Mouse (Mus musculus): ENCODE data around the gene Ttc14. TPM values are rescaled to one million over a fixed set of nuclear protein-coding genes. Genes with fewer than 3 reads are reported as not detected.

The Ttc14 gene
- 10 to 100 TPM; 43.7 to 57.6 TPM for total RNA-seq (2023)

DNA sequence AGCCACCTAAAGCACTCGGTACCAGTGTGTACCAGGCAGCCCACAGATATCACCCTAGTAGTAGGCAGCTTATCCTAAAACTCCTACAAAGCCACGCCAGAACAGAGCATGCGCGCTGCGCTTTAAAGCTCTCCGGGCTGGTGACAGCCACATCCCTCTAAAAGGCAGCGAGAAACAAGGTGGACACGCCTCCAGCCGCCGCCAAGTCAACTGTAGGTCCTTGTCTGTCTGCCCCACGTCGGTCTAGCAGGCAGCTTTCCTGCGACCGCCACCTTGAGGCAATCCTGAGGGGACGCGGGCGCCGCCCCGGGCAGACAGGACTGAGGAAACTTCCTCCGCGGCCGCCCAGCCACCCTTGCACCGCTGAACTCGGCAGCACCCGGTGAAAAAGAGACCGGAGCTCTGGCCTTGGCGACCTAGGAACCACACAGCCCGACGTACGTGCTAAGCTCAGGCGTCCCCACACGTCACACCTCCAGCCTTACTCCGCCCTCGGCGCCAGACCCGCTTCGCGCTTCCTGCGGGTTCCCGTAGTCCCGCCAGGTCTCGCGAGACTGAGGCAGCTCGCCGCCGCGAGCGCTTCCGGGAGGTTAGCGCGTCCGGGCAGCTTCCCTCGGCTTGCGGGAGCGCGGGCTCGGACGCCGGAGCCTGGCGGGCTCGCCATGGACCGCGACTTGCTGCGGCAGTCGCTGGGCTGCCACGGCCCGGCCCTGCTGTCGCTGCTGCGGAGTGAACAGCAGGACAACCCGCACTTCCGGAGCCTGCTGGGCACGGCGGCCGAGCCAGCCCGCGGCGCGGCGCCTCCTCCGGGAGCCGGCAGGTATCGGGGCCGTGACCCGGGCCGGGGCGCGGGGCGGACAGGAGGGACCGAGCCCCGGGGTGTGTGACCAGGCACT lies at the start of gene Ttc14:
Ttc14 (plus strand) TSS at position 216 of the 896 bp plus-strand sequence.

GRCm38 (mm10) chr3:33843801-33844632 lies 44.4 kb downstream of the Ttc14 start, which contains the start of gene Ccdc39:
Gene Ccdc39 (minus strand): TSS chr3:33844310.

Other genes with a start within 250 kb of the Ttc14 start
- not detected for gene Ccdc39, start 44.5 kb downstream of the Ttc14 start, total RNA-seq (2023)
- gene Fxr1, start 220.1 kb downstream of the Ttc14 start, total RNA-seq (2023), result 10 to 100 TPM; 56.2 to 69.7 TPM